Mouse (Mus musculus): ENCODE measurements around the gene Synj2bp. TPM values are rescaled to one million over a fixed set of nuclear protein-coding genes. Genes with fewer than 3 reads are reported as not detected.
A peak's percentile ranks its signal among the peaks of the same experiment; 100 is the strongest.
"Not testable (repeated sequence)": the region's sequence is repeated elsewhere in the genome, so short reads cannot be mapped to it uniquely, and the experiment has no call there.

The Synj2bp gene
- total and polyA plus RNA-seq, 2 experiments from 2014 or later, result 25.5 to 28.8 TPM

DNA sequence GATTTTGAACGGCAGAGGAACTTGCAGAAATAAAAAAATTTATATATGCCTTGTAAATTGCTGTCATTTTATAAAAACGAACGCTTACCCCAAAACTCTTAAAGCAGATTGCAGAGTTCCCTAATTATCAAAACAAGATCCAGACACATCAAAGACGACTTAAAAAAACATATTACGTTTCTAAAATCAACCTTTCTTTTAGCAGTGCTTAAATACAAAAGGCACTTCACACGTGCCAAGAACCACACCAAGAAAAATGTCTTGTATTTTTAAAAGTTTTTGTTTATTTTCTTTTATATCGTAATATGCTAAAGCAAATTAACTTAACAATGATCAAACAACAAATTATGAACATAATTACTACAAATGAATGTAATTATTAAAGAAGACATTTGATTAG is 48.5 kb downstream of the Synj2bp start:
- Histone ChIP-seq H3K27me3 (ENCODE audit: insufficient read depth, low read length) (no peaks in the 10 kb centered on the region), H3K4me3 (ENCODE audit: low read depth, low read length) (peak overlapping the region; percentile 68), H3K9ac (replicated peaks; ENCODE audit: low read length, poor library complexity, severe bottlenecking) (peak overlapping the region; percentile 83), H3K4me2 (ENCODE audit: low read depth, low read length, poor library complexity, severe bottlenecking) (peak overlapping the region; percentile 59), H3K27ac (ENCODE audit: low read depth, low read length) (0 out of 2 replicates have a peak overlapping the region, but pooled peaks have one; percentile 92), H3K36me3 (ENCODE audit: insufficient read depth, low read length) (no peaks in the 10 kb centered on the region), H3K4me1 (ENCODE audit: insufficient read depth, low read length) (no peaks in the 10 kb centered on the region), H3K9me3 (ENCODE audit: low read length) (no peaks in the 10 kb centered on the region)
- 3% methylated on average over 7 of the region's 7 CpGs for WGBS
- TF ChIP-seq CTCF (IDR thresholded peaks at IDR 0.05), result no peak
- ATAC-seq (ENCODE audit: low FRiP score) (no peak), DNase-seq (ENCODE audit: low spot score) (no peak)

DNA sequence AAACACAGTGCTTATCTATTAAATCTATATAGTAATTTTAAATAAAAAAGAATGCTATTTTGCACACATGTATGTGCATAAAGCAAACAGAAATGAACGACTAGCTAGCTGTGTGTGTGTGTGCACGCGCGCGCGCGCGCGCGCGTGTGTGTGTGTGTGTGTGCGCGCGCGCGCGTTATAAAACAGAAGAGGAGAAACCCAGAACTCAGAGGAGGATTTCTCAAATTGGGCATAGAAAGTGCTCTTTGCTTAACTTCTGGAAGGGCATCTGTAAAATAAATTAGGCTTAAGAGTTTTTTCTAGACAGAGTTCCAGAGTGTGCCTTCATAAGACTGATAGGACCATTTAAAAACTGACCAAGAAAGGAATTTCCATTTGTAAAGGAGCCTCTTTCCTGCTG is 49.1 kb downstream of the Synj2bp start:
- 41% methylated on average over 17 of the region's 17 CpGs for WGBS
- Histone ChIP-seq H3K27me3 (ENCODE audit: insufficient read depth, low read length) (no peaks in the 10 kb centered on the region), H3K4me3 (ENCODE audit: low read depth, low read length) (peak overlapping the region; percentile 68), H3K9me3 (ENCODE audit: low read length) (no peaks in the 10 kb centered on the region), H3K36me3 (ENCODE audit: insufficient read depth, low read length) (no peaks in the 10 kb centered on the region), H3K27ac (ENCODE audit: low read depth, low read length) (no peak overlapping the region), H3K4me1 (ENCODE audit: insufficient read depth, low read length) (no peaks in the 10 kb centered on the region), H3K9ac (replicated peaks; ENCODE audit: low read length, poor library complexity, severe bottlenecking) (peak overlapping the region; percentile 39; the same call in 1 of the 2 replicates), H3K4me2 (ENCODE audit: low read depth, low read length, poor library complexity, severe bottlenecking) (peak overlapping the region; percentile 59)
- no peak for TF ChIP-seq CTCF (IDR thresholded peaks at IDR 0.05)
- ATAC-seq (ENCODE audit: low FRiP score) (no peak), DNase-seq (ENCODE audit: low spot score) (peak; percentile 72)

DNA sequence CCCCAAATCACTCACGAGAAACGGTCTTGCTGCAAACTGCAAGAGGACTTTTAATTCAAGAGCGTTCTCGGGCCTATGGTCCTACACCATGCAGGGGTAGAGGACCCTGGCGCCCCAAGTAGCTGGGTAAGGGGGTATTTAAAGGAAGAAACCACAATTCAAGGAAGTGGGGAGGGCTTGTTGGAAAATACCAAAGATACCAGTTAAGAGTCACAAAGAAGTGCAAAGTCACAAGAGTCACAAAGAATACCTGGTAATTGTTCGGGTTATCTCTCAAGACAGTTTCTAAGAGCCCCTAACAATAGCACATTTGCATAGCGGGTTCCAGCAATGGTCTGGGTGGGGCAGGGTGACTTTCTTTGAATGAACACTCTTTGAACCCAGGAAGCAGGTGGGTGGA is 73.7 kb downstream of the Synj2bp start:
- H3K36me3 ChIP-seq (ENCODE audit: insufficient read depth, low read length); H3K9me3 ChIP-seq (ENCODE audit: low read length); ATAC-seq (ENCODE audit: low FRiP score); H3K27ac ChIP-seq (ENCODE audit: low read depth, low read length); DNase-seq (ENCODE audit: low spot score); H3K4me3 ChIP-seq (ENCODE audit: low read depth, low read length); H3K27me3 ChIP-seq (ENCODE audit: insufficient read depth, low read length); H3K4me1 ChIP-seq (ENCODE audit: insufficient read depth, low read length); H3K9ac ChIP-seq (replicated peaks; ENCODE audit: low read length, poor library complexity, severe bottlenecking); H3K4me2 ChIP-seq (ENCODE audit: low read depth, low read length, poor library complexity, severe bottlenecking): not testable (repeated sequence)
- 97% methylated on average over 7 of the region's 7 CpGs for WGBS

Other genes with a start within 250 kb of the Synj2bp start
- gene Slc8a3, start 199.7 kb downstream of the Synj2bp start, total RNA-seq (2014; rRNA removed), result 52.3 and 61.4 TPM in 2 replicates
- 11.4 and 13.4 TPM in 2 replicates for gene Slc8a3, start 199.7 kb downstream of the Synj2bp start, polyA plus RNA-seq (2015; fragmentation: Nextera tagmentation; extraction: Ambion mirVana)
- gene Gm4787, start 153.4 kb downstream of the Synj2bp start, total RNA-seq (2014; rRNA removed), result 0.94 and 0.99 TPM in 2 replicates
- gene Gm4787, start 153.4 kb downstream of the Synj2bp start, polyA plus RNA-seq (2015; fragmentation: Nextera tagmentation; extraction: Ambion mirVana), result 0.11 and 0.14 TPM in 2 replicates
- gene Adam4, start 111.0 kb downstream of the Synj2bp start, total RNA-seq (2014; rRNA removed), result 0.22 and 2.6 TPM in 2 replicates
- 0.14 TPM in 1 of 2 replicates, not detected in the other for gene Adam4, start 111.0 kb downstream of the Synj2bp start, polyA plus RNA-seq (2015; fragmentation: Nextera tagmentation; extraction: Ambion mirVana)
- 55.1 and 103 TPM in 2 replicates for gene Cox16, start 47.8 kb downstream of the Synj2bp start, total RNA-seq (2014; rRNA removed)
- 131 and 139 TPM in 2 replicates for gene Cox16, start 47.8 kb downstream of the Synj2bp start, polyA plus RNA-seq (2015; fragmentation: Nextera tagmentation; extraction: Ambion mirVana)
- gene Gm20498, start within 50 bp of the Synj2bp start, total RNA-seq (2014; rRNA removed), result 11.4 and 26.7 TPM in 2 replicates
- gene Gm20498, start within 50 bp of the Synj2bp start, polyA plus RNA-seq (2015; fragmentation: Nextera tagmentation; extraction: Ambion mirVana), result 46.8 and 48.0 TPM in 2 replicates
- gene Adam21, start 35.6 kb upstream of the Synj2bp start, total RNA-seq (2014; rRNA removed), result 0.38 and 1.5 TPM in 2 replicates
- gene Adam21, start 35.6 kb upstream of the Synj2bp start, polyA plus RNA-seq (2015; fragmentation: Nextera tagmentation; extraction: Ambion mirVana), result 0.48 and 0.60 TPM in 2 replicates
- gene Med6, start 62.1 kb upstream of the Synj2bp start, total RNA-seq (2014; rRNA removed), result 23.5 and 36.1 TPM in 2 replicates
- gene Med6, start 62.1 kb upstream of the Synj2bp start, polyA plus RNA-seq (2015; fragmentation: Nextera tagmentation; extraction: Ambion mirVana), result 30.5 and 31.2 TPM in 2 replicates
- 58.4 and 60.2 TPM in 2 replicates for gene Ttc9, start 98.3 kb upstream of the Synj2bp start, total RNA-seq (2014; rRNA removed)
- 16.3 and 16.7 TPM in 2 replicates for gene Ttc9, start 98.3 kb upstream of the Synj2bp start, polyA plus RNA-seq (2015; fragmentation: Nextera tagmentation; extraction: Ambion mirVana)
- gene Map3k9, start 248.3 kb upstream of the Synj2bp start, total RNA-seq (2014; rRNA removed), result 67.1 and 71.1 TPM in 2 replicates
- 7.9 and 9.3 TPM in 2 replicates for gene Map3k9, start 248.3 kb upstream of the Synj2bp start, polyA plus RNA-seq (2015; fragmentation: Nextera tagmentation; extraction: Ambion mirVana)

All from midbrain, postnatal 0 days (tissue).